Mouse (Mus musculus): Measurements from ENCODE around the gene Dnase1l2. TPM values are rescaled to one million over a fixed set of nuclear protein-coding genes. Genes with fewer than 3 reads are reported as not detected.

The Dnase1l2 gene
- polyA plus RNA-seq, 1 experiment, result 0.15 TPM

DNA sequence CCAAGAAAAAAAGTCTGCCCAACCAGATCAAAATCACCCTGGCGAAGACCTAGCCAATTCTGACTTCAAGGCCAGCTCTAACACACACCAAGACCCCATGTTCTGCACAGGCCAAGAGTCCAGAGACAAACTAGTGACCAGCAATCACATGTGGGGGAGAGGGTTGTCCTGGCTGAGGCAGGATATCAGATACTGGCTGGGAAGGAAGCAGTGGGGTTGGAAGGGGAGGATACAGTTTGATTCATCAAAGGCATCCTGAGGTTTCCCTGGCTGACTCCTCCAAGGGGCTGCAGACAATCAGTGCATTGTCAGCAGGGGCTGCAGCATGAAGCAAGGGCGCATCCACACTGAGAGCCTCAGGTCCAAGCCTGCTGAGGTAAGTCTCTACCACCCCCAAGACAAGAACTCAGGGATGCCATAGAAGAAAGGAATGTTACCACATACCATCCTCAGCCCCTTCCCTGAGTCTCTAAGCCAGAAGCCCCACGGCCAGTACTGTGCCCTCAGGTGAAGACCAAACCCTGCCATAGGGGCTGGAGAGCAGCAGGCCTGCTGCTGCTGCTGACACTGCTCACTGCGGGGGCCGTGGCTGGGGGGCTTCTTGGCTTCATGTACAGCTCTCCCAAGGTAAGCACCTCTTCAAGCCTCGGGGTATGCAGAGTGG lies 30.8 kb upstream of the Dnase1l2 start, which contains the start of gene Bricd5:
Bricd5 (plus strand) TSS at position 273 of the 664 bp plus-strand sequence.
- no peaks in the 10 kb centered on the region for H3K27me3 ChIP-seq (ENCODE audit: control insufficient read depth)
- peaks cover 60% of the 10 kb centered on the region for H3K4me1 ChIP-seq (ENCODE audit: control insufficient read depth)
- TF ChIP-seq GATA1 (IDR thresholded peaks at IDR 0.05; ENCODE audit: low read length) (no peak), TAL1 (IDR thresholded peaks at IDR 0.05; ENCODE audit: low read length) (no peak)
- H3K4me3 ChIP-seq (replicated peaks), result peak within 1 kb of the TSS; percentile 70
- no peaks in the 10 kb centered on the region for H3K9me3 ChIP-seq (ENCODE audit: control insufficient read depth, low read length)
- peaks cover 75% of the 10 kb centered on the region for H3K36me3 ChIP-seq (ENCODE audit: control insufficient read depth)

- TF ChIP-seq TAL1 (IDR thresholded peaks at IDR 0.05; ENCODE audit: low read length) (no peak), GATA1 (IDR thresholded peaks at IDR 0.05; ENCODE audit: low read length) (no peak)
- H3K4me3 ChIP-seq (replicated peaks), result peak overlapping the region; percentile 70
- peaks cover 57% of the 10 kb centered on the region for H3K4me1 ChIP-seq (ENCODE audit: control insufficient read depth)
- no peaks in the 10 kb centered on the region for H3K27me3 ChIP-seq (ENCODE audit: control insufficient read depth)
- peaks cover 70% of the 10 kb centered on the region for H3K36me3 ChIP-seq (ENCODE audit: control insufficient read depth)
- no peaks in the 10 kb centered on the region for H3K9me3 ChIP-seq (ENCODE audit: control insufficient read depth, low read length)
Measured at GRCm38 (mm10) chr17:24472512-24472911, 29.6 kb upstream of the Dnase1l2 start.

GRCm38 (mm10) chr17:24470701-24471527 lies 28.0 kb upstream of the Dnase1l2 start:
- no peaks in the 10 kb centered on the region for H3K27me3 ChIP-seq (ENCODE audit: control insufficient read depth)
- H3K4me3 ChIP-seq (replicated peaks), result peak overlapping the region; percentile 70
- no peak for TF ChIP-seq GATA1 (IDR thresholded peaks at IDR 0.05; ENCODE audit: low read length)
- TF ChIP-seq TAL1 (IDR thresholded peaks at IDR 0.05; ENCODE audit: low read length), result no peak
- no peaks in the 10 kb centered on the region for H3K9me3 ChIP-seq (ENCODE audit: control insufficient read depth, low read length)
- H3K36me3 ChIP-seq (ENCODE audit: control insufficient read depth), result peaks cover 65% of the 10 kb centered on the region
- H3K4me1 ChIP-seq (ENCODE audit: control insufficient read depth), result peaks cover 49% of the 10 kb centered on the region

DNA sequence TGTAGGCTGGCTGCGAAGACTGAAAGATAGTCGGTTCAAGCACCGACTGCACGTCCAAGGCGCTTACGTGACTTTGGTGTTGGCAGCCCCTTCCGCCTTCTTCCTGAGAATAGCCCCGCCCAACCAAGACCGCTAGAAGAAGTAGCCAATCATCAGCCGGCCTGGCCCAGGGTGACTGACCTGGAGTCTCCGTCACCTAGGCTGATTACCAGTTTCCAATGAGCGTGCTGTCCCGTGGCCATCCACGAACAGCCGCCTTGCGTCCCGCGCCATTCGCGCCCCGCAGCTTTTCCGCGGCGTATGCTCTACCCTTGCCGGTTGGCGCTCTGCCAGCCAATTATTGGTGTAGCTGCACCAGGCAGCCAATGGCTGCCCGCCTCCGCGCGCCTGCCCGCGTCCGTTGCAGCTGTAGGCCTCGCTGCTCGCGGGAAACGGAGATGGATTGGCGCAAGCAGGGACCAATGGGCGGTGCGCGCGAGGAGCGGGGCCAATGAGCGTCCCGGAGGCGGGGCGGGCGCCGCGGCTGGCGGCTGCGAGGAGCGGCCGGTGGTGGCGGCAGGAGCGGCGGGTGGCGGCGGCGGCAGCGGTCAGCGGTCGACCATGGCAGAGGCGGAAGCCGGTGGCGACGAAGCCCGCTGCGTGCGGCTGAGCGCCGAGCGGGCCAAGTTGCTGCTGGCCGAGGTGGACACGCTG lies 27.2 kb upstream of the Dnase1l2 start, which contains the start of the genes E4f1 and Pgp:
E4f1 (minus strand) TSS at position 404 of the 693 bp plus-strand sequence.
Pgp (plus strand) TSS at position 483 of the 693 bp plus-strand sequence.
- Histone ChIP-seq H3K36me3 (ENCODE audit: control insufficient read depth) (peaks cover 61% of the 10 kb centered on the region), H3K4me1 (ENCODE audit: control insufficient read depth) (peaks cover 51% of the 10 kb centered on the region), H3K27me3 (ENCODE audit: control insufficient read depth) (no peaks in the 10 kb centered on the region), H3K4me3 (replicated peaks) (peak within 1 kb of the TSS; percentile 70), H3K9me3 (ENCODE audit: control insufficient read depth, low read length) (no peaks in the 10 kb centered on the region)
- TF ChIP-seq GATA1 (IDR thresholded peaks at IDR 0.05; ENCODE audit: low read length) (no peak), TAL1 (IDR thresholded peaks at IDR 0.05; ENCODE audit: low read length) (no peak)

DNA sequence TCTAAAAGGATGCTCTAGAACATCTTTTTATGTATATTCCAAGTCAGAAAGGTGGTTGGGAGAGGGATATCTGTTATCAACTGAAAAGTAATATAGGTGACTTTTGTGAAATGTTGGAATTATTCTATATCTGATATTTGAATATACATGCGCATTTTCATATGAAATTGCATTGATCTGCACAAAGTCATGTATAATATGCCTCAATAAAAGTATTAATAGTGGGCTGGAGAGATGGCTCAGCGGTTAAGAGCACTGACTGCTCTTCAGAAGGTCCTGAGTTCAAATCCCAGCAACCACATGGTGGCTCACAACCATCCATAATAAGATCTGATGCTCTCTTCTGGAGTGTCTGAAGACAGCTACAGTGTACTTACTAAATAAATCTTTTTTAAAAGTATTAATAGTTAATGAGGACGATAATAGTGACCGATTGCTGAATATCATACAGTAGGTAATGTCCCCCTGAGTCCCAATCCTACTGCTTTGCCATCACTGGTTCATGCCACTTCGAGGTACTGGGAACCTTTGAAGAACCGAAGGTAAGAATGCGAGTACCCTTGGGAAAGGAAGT lies 26.5 kb upstream of the Dnase1l2 start:
- no peak for TF ChIP-seq GATA1 (IDR thresholded peaks at IDR 0.05; ENCODE audit: low read length)
- no peak for TF ChIP-seq TAL1 (IDR thresholded peaks at IDR 0.05; ENCODE audit: low read length)
- peaks cover 59% of the 10 kb centered on the region for H3K36me3 ChIP-seq (ENCODE audit: control insufficient read depth)
- H3K9me3 ChIP-seq (ENCODE audit: control insufficient read depth, low read length), result no peaks in the 10 kb centered on the region
- H3K27me3 ChIP-seq (ENCODE audit: control insufficient read depth), result no peaks in the 10 kb centered on the region
- peak overlapping the region; percentile 70 for H3K4me3 ChIP-seq (replicated peaks)
- peaks cover 49% of the 10 kb centered on the region for H3K4me1 ChIP-seq (ENCODE audit: control insufficient read depth)

- Histone ChIP-seq H3K27me3 (ENCODE audit: control insufficient read depth) (no peaks in the 10 kb centered on the region), H3K4me1 (ENCODE audit: control insufficient read depth) (peaks cover 44% of the 10 kb centered on the region), H3K9me3 (ENCODE audit: control insufficient read depth, low read length) (no peaks in the 10 kb centered on the region), H3K36me3 (ENCODE audit: control insufficient read depth) (peaks cover 53% of the 10 kb centered on the region), H3K4me3 (replicated peaks) (no peak overlapping the region)
- TF ChIP-seq TAL1 (IDR thresholded peaks at IDR 0.05; ENCODE audit: low read length), result no peak
- TF ChIP-seq GATA1 (IDR thresholded peaks at IDR 0.05; ENCODE audit: low read length), result no peak
Measured at GRCm38 (mm10) chr17:24468636-24469246, 25.8 kb upstream of the Dnase1l2 start.

DNA sequence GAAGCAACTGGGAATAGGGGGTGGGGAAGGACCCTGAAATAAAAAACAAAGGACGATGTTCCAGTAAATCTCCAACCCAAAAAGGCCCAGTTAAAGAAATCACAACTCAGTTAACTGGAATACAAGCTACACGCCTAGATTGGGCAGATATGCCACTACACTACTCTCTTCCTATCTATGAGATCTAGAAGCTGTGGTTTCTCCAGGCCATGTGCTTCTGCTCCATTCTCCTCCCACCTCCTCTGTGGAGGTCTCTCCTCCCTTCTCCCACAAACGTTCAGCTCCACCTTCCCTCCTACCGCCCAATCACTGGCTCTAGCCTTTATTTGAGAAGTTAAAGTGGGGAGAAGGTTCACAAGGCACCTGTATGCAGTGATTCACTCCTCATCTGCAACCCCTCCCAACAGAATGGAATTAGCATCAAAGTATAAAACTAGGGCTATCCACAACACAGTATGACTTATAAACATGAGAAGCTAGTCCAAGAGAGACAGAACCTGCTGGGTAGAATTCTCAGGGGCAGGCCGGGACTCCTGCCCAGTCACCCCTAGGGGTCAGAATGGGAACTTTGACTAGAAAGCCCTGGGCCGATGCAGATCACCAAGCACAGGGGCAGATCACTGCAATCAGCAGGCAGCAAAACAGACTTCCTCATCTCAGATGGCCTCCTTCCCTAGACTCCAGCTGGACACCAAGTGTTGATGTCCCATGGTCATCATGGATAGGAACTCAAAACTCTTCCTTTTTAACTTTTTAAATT lies 20.6 kb upstream of the Dnase1l2 start:
- no peak for TF ChIP-seq TAL1 (IDR thresholded peaks at IDR 0.05; ENCODE audit: low read length)
- no peak for TF ChIP-seq GATA1 (IDR thresholded peaks at IDR 0.05; ENCODE audit: low read length)
- Histone ChIP-seq H3K4me3 (replicated peaks) (no peak overlapping the region), H3K4me1 (ENCODE audit: control insufficient read depth) (peaks cover 27% of the 10 kb centered on the region), H3K9me3 (ENCODE audit: control insufficient read depth, low read length) (no peaks in the 10 kb centered on the region), H3K27me3 (ENCODE audit: control insufficient read depth) (no peaks in the 10 kb centered on the region), H3K36me3 (ENCODE audit: control insufficient read depth) (peaks cover 39% of the 10 kb centered on the region)

DNA sequence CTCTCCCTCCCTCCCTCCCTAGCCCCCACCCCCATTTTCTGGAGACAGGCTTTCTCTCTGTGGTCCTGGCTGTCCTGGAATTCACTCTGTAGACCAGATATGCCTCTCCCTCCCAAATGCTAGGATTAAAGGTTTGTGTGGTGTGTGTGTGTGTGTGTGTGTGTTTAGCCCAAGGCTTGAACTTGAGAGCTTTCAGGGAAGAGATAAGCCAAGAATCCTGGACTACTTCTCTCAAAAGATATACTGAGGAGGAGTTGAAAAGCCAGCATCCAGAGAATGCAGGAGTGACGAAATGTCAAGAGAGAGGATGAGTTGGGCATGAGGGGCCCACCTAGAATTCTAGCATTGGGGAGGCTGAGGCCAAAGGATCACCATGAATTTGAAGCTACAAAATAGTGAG lies 20.0 kb upstream of the Dnase1l2 start:
- H3K36me3 ChIP-seq (ENCODE audit: control insufficient read depth), result peaks cover 41% of the 10 kb centered on the region
- no peak overlapping the region for H3K4me3 ChIP-seq (replicated peaks)
- H3K27me3 ChIP-seq (ENCODE audit: control insufficient read depth), result no peaks in the 10 kb centered on the region
- H3K9me3 ChIP-seq (ENCODE audit: control insufficient read depth, low read length), result no peaks in the 10 kb centered on the region
- peaks cover 23% of the 10 kb centered on the region for H3K4me1 ChIP-seq (ENCODE audit: control insufficient read depth)
- TF ChIP-seq TAL1 (IDR thresholded peaks at IDR 0.05; ENCODE audit: low read length), result no peak
- TF ChIP-seq GATA1 (IDR thresholded peaks at IDR 0.05; ENCODE audit: low read length), result no peak
